Mouse (Mus musculus) G1E (cell line): ENCODE measurements around the gene Pfkfb3.

Experiments used
- CTCF ChIP-seq: IDR thresholded peaks from 2 replicates; pipeline ENCODE4 v1.5.1; 2012; ENCODE audit warnings: low read depth, low read length, inconsistent platforms, mixed read lengths
- GATA1 ChIP-seq: IDR thresholded peaks from 2 replicates; pipeline ENCODE4 v1.6.1; 2012; ENCODE audit warnings: borderline replicate concordance, low read length, inconsistent platforms, mixed read lengths
- POLR2AphosphoS5 ChIP-seq: IDR thresholded peaks from 2 replicates; pipeline ENCODE4 v1.6.1; 2012; ENCODE audit warnings: low read depth, low read length, inconsistent platforms; ENCODE audit not compliant: insufficient replicate concordance
- TAL1 ChIP-seq: conservative IDR thresholded peaks from 2 replicates; pipeline ENCODE4 v1.6.1; 2012; ENCODE audit warnings: low read depth, low read length, inconsistent platforms, mixed read lengths

GRCm38 (mm10) chr2:11542640-11543039, 11.2 kb downstream of the Pfkfb3 start:
- TF ChIP-seq CTCF (peak; percentile 18; the same call in 1 of the 2 replicates), GATA1 (no peak), TAL1 (no peak), POLR2AphosphoS5 (no peak)
